Mouse (Mus musculus): Measurements from ENCODE around the gene Pipox.
A peak's percentile ranks its signal among the peaks of the same experiment; 100 is the strongest.

Gene Pipox

DNA sequence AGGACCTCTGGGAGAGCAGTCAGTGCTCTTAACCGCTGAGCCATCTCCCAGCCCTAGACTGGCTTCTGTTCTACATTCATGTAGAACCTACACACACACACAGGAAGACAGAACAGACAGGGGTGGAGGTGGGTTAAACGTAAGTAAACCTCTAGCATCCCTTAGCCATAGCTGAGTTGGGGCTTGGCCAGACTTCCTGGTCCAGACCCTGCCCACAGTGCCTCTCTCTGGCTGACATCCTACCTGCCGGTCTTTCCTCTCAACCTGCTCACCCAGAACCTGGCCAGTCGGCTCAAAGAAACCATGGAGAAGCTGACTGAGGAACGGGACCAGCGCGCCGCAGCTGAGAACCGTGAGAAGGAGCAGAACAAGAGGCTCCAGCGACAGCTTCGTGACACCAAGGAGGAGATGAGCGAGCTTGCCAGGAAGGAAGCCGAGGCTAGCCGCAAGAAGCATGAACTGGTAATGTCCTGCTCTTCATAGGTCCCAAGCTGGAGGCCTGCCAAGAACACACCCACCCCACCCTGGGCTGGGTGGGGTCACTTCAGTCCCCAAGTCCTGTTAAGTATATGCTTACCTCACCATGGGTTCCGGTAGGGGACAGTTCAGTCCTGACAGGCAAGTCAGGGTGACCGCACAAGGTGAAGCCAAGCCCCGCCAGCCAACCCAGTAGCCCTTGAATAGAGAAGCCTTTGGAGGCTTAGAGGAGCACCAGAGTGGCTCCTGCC is 40.8 kb downstream of the Pipox start:
- H3K36me3 ChIP-seq (ENCODE audit: control insufficient read depth, insufficient read depth, low read length, poor library complexity, severe bottlenecking) = peaks cover 14% of the 10 kb centered on the region
- no peak for DNase-seq (ENCODE audit: low read depth, low spot score)
- H3K27me3 ChIP-seq (ENCODE audit: control insufficient read depth, insufficient read depth, low read length, poor library complexity, severe bottlenecking) = no peaks in the 10 kb centered on the region

DNA sequence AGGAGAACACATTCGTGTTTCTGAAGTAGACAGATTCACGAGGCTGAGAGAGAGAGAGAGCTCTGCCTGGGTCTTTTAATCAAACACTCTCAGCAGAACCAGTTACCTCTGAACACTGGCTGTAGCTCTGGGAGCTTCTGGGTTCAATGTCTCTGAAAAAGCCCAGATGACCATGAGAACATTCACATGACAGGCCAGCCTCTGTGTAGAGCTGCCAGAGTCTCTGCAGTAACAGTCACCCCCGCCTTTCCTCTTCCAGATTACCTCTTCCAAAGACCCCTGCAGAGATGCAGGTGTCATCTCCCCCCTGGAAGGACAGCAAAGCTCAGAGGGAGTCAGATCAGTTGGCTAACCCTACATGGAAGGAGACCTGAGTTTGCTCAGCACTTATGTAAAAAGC is 41.7 kb downstream of the Pipox start:
- Histone ChIP-seq H3K27me3 (ENCODE audit: control insufficient read depth, insufficient read depth, low read length, poor library complexity, severe bottlenecking) (no peaks in the 10 kb centered on the region), H3K36me3 (ENCODE audit: control insufficient read depth, insufficient read depth, low read length, poor library complexity, severe bottlenecking) (peaks cover 11% of the 10 kb centered on the region)
- DNase-seq (ENCODE audit: low read depth, low spot score) = no peak

DNA sequence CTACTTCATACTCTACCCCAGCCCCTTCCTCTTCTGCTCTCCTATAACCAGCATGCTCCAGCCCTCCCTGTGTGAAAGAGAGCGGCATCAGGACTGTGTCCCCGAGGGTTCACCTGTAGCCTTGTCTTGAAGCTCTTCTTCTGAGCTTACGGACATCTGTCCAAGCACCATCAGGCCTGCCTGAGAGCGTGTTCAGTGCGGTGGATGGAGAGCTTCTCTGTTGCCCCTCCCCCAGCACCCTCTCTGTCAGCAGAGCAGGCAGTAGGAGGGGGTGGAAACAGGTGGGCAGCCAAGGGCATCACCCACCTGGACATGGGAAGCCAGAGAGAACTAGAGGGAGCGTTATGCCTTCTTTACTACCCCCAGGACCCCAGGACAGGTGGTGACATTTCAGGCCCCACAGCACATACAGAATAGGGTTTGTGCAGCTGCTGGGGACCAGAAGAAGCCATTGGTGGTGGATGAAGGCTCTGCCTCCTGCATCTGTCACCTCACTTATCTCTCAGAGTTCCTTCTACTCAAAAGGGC is 42.3 kb downstream of the Pipox start:
- no peaks in the 10 kb centered on the region for H3K27me3 ChIP-seq (ENCODE audit: control insufficient read depth, insufficient read depth, low read length, poor library complexity, severe bottlenecking)
- DNase-seq (ENCODE audit: low read depth, low spot score) = no peak
- peaks cover 11% of the 10 kb centered on the region for H3K36me3 ChIP-seq (ENCODE audit: control insufficient read depth, insufficient read depth, low read length, poor library complexity, severe bottlenecking)

DNA sequence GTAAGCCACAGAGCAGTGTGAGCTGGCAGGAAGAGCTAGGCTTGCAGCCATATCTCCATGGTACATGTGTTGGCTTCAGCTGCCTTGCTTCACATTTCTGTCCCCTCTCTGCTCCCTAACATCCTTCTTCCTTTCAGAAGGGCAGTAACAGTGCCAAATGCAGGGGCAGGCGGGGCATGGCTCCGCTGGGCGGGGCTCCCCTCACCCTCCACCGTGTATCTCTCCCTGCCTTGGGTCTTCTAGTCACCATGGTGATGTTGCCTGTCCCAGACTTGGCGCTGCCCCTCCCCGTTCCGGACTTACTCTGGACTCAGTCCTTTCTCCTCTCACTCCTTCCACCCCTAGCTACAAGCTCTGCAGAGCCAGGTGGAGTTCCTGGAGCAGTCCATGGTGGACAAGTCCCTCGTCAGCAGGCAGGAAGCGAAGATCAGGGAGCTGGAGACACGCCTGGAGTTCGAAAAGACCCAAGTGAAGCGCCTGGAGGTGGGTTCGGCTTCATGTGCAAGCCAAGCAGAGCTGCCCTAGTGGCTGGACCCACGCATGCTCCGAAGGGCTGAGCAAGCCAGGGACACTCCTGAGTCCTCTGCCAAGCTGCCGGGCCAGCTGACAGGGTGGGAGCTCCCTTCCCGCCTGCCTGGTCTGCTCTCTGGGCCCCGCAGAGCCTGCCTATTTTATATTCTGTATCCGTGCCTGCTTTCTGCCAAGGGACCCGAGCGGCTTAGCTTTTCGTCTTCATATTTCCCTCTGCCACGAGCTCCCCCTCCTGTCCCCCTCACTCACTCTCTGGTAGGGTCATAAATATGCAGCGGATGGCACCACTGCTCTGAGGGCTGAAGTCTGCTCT is 43.3 kb downstream of the Pipox start:
- peaks cover 15% of the 10 kb centered on the region for H3K36me3 ChIP-seq (ENCODE audit: control insufficient read depth, insufficient read depth, low read length, poor library complexity, severe bottlenecking)
- no peak for DNase-seq (ENCODE audit: low read depth, low spot score)
- no peaks in the 10 kb centered on the region for H3K27me3 ChIP-seq (ENCODE audit: control insufficient read depth, insufficient read depth, low read length, poor library complexity, severe bottlenecking)

DNA sequence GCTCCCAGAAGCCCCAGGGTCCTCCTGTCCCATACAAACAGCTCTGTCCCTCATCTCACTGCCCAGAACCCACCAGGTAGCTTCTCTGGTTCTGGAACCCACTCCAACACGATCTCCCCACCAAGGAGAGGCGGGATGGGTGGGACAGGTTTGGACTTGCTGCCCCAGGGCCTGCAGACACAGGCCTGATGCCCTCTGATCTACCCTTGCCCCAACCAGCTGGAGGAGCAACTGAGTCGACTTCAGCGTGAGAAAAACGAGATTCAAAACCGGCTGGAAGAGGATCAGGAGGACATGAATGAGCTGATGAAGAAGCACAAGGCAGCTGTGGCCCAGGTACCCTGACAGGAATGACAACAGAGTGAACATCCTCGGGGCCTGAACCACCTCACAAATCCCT is 44.7 kb downstream of the Pipox start:
- DNase-seq (ENCODE audit: low read depth, low spot score) = no peak
- Histone ChIP-seq H3K36me3 (ENCODE audit: control insufficient read depth, insufficient read depth, low read length, poor library complexity, severe bottlenecking) (peaks cover 17% of the 10 kb centered on the region), H3K27me3 (ENCODE audit: control insufficient read depth, insufficient read depth, low read length, poor library complexity, severe bottlenecking) (no peaks in the 10 kb centered on the region)

DNA sequence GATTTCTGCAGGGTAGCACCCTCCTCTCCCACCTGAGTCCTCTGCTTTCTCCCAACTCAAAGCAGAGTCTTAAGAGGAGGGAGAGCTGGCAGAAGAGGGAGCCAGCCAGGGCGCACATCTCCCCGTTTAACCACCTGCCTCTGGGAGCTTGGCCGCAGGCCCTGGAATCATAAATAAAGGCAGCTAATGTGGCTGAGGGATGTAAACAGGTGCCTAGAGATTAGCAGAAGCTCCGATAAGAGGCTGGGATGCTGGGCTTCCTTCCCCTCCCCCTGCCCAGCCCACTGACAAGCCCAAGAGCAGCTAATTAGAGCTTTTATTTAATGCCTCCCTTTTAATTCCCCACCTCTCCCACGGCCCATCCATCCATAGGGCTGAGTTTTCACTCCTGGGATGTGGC is 45.8 kb downstream of the Pipox start:
- no peak for DNase-seq (ENCODE audit: low read depth, low spot score)
- Histone ChIP-seq H3K27me3 (ENCODE audit: control insufficient read depth, insufficient read depth, low read length, poor library complexity, severe bottlenecking) (no peaks in the 10 kb centered on the region), H3K36me3 (ENCODE audit: control insufficient read depth, insufficient read depth, low read length, poor library complexity, severe bottlenecking) (peaks cover 15% of the 10 kb centered on the region)

DNA sequence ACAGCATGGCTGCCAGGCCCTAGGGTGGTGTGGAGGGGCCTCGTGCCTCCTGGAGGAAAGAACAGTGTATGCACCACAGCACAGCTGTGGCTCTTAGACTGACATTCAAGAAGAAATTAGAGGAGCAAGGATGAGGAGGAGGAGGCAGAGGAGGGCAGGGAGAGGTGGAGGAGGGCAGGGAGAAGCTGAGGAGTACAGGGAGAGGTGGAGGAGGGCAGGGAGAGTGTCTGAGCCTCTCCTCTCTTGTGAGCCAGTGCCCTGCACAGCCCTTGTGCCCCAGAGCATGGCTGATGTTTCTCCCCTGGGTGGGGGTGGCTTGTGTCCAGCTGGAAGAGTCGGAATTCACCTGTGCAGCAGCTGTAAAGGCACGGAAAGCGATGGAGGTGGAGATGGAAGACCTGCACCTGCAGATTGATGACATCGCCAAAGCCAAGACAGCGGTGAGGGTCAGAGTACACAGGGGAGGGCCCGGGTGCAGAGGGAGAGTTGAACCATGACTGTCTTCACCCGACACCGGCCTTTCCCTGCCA is 46.2 kb downstream of the Pipox start:
- no peaks in the 10 kb centered on the region for H3K27me3 ChIP-seq (ENCODE audit: control insufficient read depth, insufficient read depth, low read length, poor library complexity, severe bottlenecking)
- DNase-seq (ENCODE audit: low read depth, low spot score) = no peak
- peaks cover 18% of the 10 kb centered on the region for H3K36me3 ChIP-seq (ENCODE audit: control insufficient read depth, insufficient read depth, low read length, poor library complexity, severe bottlenecking)

DNA sequence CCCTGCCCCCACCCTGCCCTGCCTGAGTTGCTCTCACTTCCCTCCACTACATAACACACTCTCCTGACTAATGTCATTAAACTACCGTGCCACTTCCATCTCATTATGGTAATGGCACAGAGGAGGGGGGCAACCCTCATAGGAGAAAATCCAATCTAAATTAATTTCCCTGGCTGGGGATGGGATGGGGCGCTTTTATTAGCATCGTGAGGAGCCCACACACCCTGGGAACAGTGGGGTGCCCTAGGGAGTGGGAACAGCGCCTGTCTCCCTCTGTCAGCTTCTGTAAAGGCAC is 50.0 kb downstream of the Pipox start:
- Histone ChIP-seq H3K27me3 (ENCODE audit: control insufficient read depth, insufficient read depth, low read length, poor library complexity, severe bottlenecking) (no peaks in the 10 kb centered on the region), H3K36me3 (ENCODE audit: control insufficient read depth, insufficient read depth, low read length, poor library complexity, severe bottlenecking) (peaks cover 20% of the 10 kb centered on the region)
- no peak for DNase-seq (ENCODE audit: low read depth, low spot score)

DNA sequence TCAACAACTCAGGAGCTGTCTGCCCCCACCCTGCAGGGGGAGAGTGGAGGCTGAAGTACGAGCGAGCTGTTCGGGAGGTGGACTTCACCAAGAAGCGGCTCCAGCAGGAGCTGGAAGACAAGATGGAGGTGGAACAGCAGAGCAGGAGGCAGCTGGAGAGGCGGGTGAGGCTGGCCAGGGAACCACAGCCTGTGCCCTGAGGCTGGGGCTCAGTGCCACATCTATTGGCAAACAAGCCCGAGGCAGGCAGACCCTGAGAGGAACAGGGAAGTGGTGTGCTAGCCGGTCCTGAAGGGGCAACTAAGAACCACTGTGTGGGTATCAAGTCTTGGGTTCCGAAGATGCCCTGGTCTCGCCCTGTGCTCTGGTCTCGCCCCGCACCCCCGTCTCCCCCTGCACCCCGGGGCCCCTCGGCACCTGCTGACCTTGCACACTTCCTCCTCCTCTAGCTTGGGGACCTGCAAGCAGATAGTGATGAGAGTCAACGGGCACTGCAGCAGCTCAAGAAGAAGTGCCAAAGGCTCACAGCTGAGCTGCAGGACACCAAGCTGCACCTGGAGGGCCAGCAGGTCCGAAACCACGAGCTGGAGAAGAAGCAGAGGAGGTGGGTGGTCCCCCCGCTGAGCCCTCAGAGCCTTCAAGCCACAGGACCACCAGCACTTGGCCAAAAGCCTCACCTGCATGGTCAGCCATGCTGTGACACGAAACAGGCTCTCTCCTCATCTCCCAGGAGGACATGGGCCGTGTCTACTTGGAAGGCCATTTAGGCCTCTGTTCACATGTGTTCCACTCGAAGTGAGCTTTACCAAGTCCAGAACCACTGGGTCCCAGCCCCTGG is 50.6 kb downstream of the Pipox start:
- Histone ChIP-seq H3K36me3 (ENCODE audit: control insufficient read depth, insufficient read depth, low read length, poor library complexity, severe bottlenecking) (peaks cover 20% of the 10 kb centered on the region), H3K27me3 (ENCODE audit: control insufficient read depth, insufficient read depth, low read length, poor library complexity, severe bottlenecking) (no peaks in the 10 kb centered on the region)
- no peak for DNase-seq (ENCODE audit: low read depth, low spot score)

DNA sequence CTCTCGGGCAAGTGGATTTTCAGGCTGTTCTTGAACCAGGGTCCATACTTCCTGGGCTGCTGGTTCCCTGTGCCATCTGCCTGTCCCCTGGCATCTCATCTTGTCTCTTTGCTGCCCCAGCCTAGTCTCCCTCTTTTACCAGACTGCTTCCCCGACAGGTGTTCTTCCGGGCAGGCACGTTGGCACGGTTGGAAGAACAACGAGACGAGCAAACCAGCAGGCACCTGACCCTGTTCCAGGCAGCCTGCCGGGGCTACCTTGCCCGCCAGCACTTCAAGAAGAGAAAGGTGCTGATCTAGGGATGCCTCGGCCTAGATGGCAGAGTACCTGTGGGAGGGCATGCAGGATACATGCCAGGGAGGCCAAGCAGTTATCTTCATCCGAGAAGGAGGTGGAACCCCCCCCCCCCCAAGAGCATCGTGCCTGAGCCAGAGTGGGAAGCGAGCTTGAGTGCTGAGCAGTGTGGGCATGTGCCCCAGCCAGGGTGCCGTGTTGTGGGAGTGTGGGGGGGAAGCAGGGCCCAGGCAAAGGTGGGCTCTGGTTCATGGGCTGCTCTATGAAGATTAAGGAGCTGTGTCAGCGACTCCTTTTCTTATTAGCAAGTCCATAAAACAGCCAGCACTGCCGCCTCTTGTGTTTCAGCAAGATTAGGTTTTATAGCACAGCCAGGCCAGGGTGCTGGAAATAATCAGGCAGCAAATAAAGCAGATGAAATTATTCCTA is 53.2 kb downstream of the Pipox start:
- peaks cover 17% of the 10 kb centered on the region for H3K36me3 ChIP-seq (ENCODE audit: control insufficient read depth, insufficient read depth, low read length, poor library complexity, severe bottlenecking)
- no peak for DNase-seq (ENCODE audit: low read depth, low spot score)
- no peaks in the 10 kb centered on the region for H3K27me3 ChIP-seq (ENCODE audit: control insufficient read depth, insufficient read depth, low read length, poor library complexity, severe bottlenecking)

DNA sequence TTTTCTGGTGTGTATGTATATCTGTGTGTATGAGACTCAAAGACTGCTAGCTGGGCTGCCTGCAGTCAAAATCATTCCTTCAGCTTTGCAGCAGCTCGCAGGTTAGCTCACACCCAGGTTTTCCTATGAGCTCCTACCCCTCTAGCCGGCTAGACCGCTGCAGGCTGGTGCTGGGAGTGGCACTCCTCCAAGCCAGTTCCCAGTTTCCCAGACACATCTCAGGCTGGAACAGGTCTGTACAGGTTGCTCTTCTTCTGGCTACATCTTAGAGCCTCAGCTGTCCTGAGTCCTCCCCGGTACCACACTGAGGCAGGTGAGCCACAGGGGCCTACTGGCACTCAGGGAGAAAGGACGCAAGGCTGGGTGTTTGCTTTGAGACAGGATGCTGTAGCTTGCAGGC is 56.0 kb downstream of the Pipox start:
- DNase-seq (ENCODE audit: low read depth, low spot score) = no peak
- Histone ChIP-seq H3K27me3 (ENCODE audit: control insufficient read depth, insufficient read depth, low read length, poor library complexity, severe bottlenecking) (no peaks in the 10 kb centered on the region), H3K36me3 (ENCODE audit: control insufficient read depth, insufficient read depth, low read length, poor library complexity, severe bottlenecking) (peaks cover 10% of the 10 kb centered on the region)

DNA sequence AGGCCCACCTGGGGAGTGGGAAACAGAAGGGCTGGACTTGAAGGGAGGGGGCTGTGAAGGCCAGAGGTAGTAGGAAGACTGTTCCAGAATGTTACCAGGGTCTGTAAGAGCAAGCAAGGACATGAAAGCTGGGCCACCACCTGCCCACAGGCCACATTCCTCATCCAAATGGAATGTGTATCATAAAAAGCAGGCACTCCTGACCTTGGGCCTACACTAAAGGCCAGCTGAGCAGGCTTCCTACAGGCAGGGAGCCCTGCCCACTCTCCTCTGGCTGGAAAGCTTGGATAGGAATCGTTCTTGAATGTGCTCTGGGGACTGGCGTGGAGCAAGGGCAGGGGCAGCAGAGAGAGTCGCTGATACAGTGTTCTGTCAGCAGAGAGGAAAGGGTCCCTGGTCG is 57.1 kb downstream of the Pipox start:
- no peaks in the 10 kb centered on the region for H3K27me3 ChIP-seq (ENCODE audit: control insufficient read depth, insufficient read depth, low read length, poor library complexity, severe bottlenecking)
- DNase-seq (ENCODE audit: low read depth, low spot score) = no peak
- H3K36me3 ChIP-seq (ENCODE audit: control insufficient read depth, insufficient read depth, low read length, poor library complexity, severe bottlenecking) = peaks cover 9% of the 10 kb centered on the region

DNA sequence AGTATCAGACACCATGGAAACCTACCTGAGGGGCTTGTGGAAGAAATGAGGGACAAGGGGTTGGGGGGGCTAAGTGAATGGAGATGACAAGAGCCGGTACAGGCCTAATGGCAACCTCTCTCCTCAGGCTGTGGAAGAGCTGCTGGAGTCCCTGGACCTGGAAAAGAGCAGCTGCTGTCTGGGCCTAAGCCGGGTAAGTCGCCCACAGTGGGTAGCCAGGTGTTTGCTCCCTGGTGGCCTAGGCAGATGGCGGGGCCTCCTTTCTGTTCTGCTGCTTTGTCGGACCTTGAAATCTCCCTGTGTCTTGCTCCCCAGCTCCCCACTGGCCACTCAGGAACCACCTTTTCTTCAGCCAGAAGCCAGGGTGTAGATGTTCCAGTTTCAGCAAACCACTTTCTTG is 57.6 kb downstream of the Pipox start:
- H3K27me3 ChIP-seq (ENCODE audit: control insufficient read depth, insufficient read depth, low read length, poor library complexity, severe bottlenecking) = no peaks in the 10 kb centered on the region
- no peak for DNase-seq (ENCODE audit: low read depth, low spot score)
- H3K36me3 ChIP-seq (ENCODE audit: control insufficient read depth, insufficient read depth, low read length, poor library complexity, severe bottlenecking) = peaks cover 8% of the 10 kb centered on the region

DNA sequence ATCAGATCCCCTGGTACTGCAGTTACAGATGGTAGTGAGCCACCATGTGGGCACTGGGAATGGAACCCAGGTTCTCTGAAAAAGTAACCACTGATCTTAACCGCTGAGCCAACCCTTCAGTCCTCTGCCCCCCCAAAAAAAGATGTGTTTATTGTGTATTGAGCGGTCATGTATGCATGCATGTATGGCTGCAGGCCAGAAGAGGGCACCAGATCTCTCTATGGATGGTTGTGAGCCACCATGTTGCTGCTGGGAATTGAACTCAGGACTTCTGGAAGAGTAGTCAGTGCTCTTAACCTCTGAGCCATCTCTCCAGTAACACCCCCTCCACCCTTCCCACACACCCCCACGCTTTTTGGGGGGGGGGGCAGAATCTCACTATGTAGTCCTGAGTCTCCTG is 58.8 kb downstream of the Pipox start:
- no peaks in the 10 kb centered on the region for H3K27me3 ChIP-seq (ENCODE audit: control insufficient read depth, insufficient read depth, low read length, poor library complexity, severe bottlenecking)
- DNase-seq (ENCODE audit: low read depth, low spot score) = peak; percentile 33

More for the DNA sequence above, 58.8 kb downstream of the Pipox start:
- peaks cover 7% of the 10 kb centered on the region for H3K36me3 ChIP-seq (ENCODE audit: control insufficient read depth, insufficient read depth, low read length, poor library complexity, severe bottlenecking)
